Mouse (Mus musculus) kidney, postnatal 25 days (tissue): ENCODE measurements around the gene Kif14.
A peak's percentile ranks its signal among the peaks of the same experiment; 100 is the strongest.

Experiments used
- DNase-seq, 2 experiments: peaks; one replicate each; pipeline ENCODE4 v3.0.0; 2021; ENCODE audit warnings: mixed read lengths in 2 of 2

The Kif14 gene

GRCm38 (mm10) chr1:136466143-136466811, at the start of gene Kif14:
Kif14 (plus strand) TSS chr1:136466343.
- peak; percentile 97 to 98 for DNase-seq

GRCm38 (mm10) chr1:136418393-136418792, 47.8 kb upstream of the Kif14 start:
- no peak for DNase-seq

GRCm38 (mm10) chr1:136427166-136427969, 38.8 kb upstream of the Kif14 start:
- no peak for DNase-seq

GRCm38 (mm10) chr1:136428981-136429380, 37.2 kb upstream of the Kif14 start:
- DNase-seq, result no peak

- no peak for DNase-seq
Measured at GRCm38 (mm10) chr1:136430126-136430818, 35.9 kb upstream of the Kif14 start.

GRCm38 (mm10) chr1:136440741-136441140, 25.4 kb upstream of the Kif14 start:
- no peak for DNase-seq

GRCm38 (mm10) chr1:136442809-136443208, 23.3 kb upstream of the Kif14 start:
- no peak for DNase-seq

GRCm38 (mm10) chr1:136444555-136445255, 21.4 kb upstream of the Kif14 start:
- no peak for DNase-seq

GRCm38 (mm10) chr1:136446933-136447332, 19.2 kb upstream of the Kif14 start:
- DNase-seq, result no peak

- DNase-seq, result peak in 1 of 2 experiments; percentile 62
Measured at GRCm38 (mm10) chr1:136447338-136447737, 18.8 kb upstream of the Kif14 start.

GRCm38 (mm10) chr1:136449541-136449940, 16.6 kb upstream of the Kif14 start:
- no peak for DNase-seq

- no peak for DNase-seq
Measured at GRCm38 (mm10) chr1:136450206-136450605, 15.9 kb upstream of the Kif14 start.

GRCm38 (mm10) chr1:136452421-136452820, 13.7 kb upstream of the Kif14 start:
- no peak for DNase-seq

GRCm38 (mm10) chr1:136455756-136456585, 10.2 kb upstream of the Kif14 start:
- DNase-seq, result no peak

- DNase-seq, result no peak
Measured at GRCm38 (mm10) chr1:136456741-136457140, 9.4 kb upstream of the Kif14 start.

GRCm38 (mm10) chr1:136457403-136457802, 8.7 kb upstream of the Kif14 start:
- DNase-seq, result no peak

GRCm38 (mm10) chr1:136458691-136459245, 7.4 kb upstream of the Kif14 start:
- no peak for DNase-seq

GRCm38 (mm10) chr1:136462443-136462842, 3.7 kb upstream of the Kif14 start:
- DNase-seq, result no peak

GRCm38 (mm10) chr1:136465168-136465567, 975 bp upstream of the Kif14 start:
- DNase-seq, result no peak

- DNase-seq, result no peak
Measured at GRCm38 (mm10) chr1:136469408-136469807, 3.3 kb downstream of the Kif14 start.

GRCm38 (mm10) chr1:136470471-136470870, 4.3 kb downstream of the Kif14 start:
- DNase-seq, result no peak

- no peak for DNase-seq
Measured at GRCm38 (mm10) chr1:136491681-136492080, 25.5 kb downstream of the Kif14 start.
